Mouse (Mus musculus) Patski (cell line): ENCODE data around the gene Grin2b. TPM values are rescaled to one million over a fixed set of nuclear protein-coding genes. Genes with fewer than 3 reads are reported as not detected.

ENCODE experiments used
- ATAC-seq: fragments of 100-300 bp; one replicate; pipeline ENCODE4 v1.8.0; 2021
- CTCF ChIA-PET: fragments of 350-600 bp; sonication (Branson Sonifier 250); formaldehyde crosslinking; loops from one replicate; lab custom pipeline; 2022; ENCODE audit warnings: inconsistent platforms; lab: Charles Lee
- POLR2A ChIA-PET: fragments of 350-600 bp; sonication (Branson Sonifier 250); formaldehyde crosslinking; loops from one replicate; lab custom pipeline; 2022; ENCODE audit warnings: antibody characterized with exemption, inconsistent platforms; lab: Charles Lee
- DNase-seq: peaks from one replicate; pipeline ENCODE4 v3.0.0-alpha.2; 2011; ENCODE audit warnings: low read depth, low spot score
- H3K27me3 ChIP-seq: fragments of 371-371 bp; one replicate; pipeline ENCODE4 v1.5.1; 2021
- CTCF ChIP-seq: fragments of 100-300 bp; IDR thresholded peaks from one replicate; pipeline ENCODE4 v1.5.1; 2021
- in situ Hi-C: fragments of 300-500 bp; cut with MboI; formaldehyde crosslinking; loops from 3 replicates; pipeline ENCODE4 v1.11.1; 2018; ENCODE audit warnings: low pct_unique_long_range_greater_than_20kb, mixed read lengths
- polyA plus RNA-seq: library from polyadenylated mRNA; unstranded; gene quantifications from one replicate; pipeline ENCODE4 v1.2.3, GENCODE M21; 2021

The Grin2b gene
- polyA plus RNA-seq, 1 experiment from 2014 or later: not detected

DNA sequence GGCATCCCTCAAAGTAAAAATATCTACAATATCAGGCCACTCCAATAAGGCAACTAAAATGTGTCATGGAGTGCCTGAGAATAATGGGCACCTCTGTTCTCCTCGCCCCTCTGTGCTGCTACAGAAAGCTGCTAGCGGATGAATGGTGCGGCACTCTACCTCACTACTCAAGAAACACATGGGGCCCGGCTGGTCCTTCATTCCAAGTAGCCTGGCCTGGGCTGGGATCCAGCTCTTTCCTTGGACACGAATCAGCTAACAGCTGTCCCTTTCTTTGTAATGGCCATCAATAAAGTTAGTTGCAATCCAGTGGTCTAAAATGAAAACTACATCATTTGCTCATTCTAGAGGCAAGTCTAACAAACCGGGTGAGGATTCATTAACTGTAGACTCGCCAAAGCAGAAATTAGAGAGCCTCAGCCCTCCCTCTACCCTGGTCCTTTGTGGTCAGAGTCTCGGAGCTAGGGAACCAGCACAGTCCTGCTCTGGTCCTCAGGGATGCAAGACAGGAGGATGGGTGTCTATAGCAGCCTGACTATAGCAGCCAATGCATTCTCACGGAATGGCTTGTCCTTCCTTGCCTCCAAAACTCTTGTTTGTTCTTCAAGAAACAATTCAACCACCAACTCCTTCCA, 7.8 kb downstream of the Grin2b start:
- in situ Hi-C loops: no loop called here
- no peak for DNase-seq
- peaks cover 3% of the 10 kb centered on the region for H3K27me3 ChIP-seq
- ATAC-seq: no peak
- ChIA-PET POLR2A (no interaction called here), CTCF (interaction anchor here (1.0 to 1.6 kb wide), 3 partner anchors 16 to 35 kb away, joined by 3 read pairs; no protein-coding TSS in a partner anchor)
- no peak for TF ChIP-seq CTCF

DNA sequence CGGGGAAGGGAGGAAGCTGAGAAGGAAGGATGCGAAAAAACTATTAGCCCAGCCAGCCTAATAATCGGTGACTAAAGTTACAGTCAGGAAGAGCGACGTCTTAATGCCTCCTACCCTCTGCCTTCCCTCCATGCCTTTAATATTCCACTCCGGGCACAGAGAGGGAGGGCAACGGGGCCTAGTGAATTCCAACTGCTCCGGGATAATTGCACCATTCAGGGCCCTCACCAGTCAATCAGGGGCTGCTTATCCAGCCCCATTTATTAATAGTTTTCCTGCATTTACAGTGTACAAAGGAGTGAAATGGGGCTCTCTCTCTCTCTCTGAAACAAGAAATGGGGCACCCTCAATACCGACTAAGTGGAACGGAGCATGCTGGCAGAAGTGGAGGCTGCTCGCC, 11.2 kb downstream of the Grin2b start:
- CTCF ChIA-PET: no interaction called here
- TF ChIP-seq CTCF: no peak
- DNase-seq (no peak), ATAC-seq (no peak)
- in situ Hi-C loops: no loop called here
- no peaks in the 10 kb centered on the region for H3K27me3 ChIP-seq
- POLR2A ChIA-PET: no interaction called here

DNA sequence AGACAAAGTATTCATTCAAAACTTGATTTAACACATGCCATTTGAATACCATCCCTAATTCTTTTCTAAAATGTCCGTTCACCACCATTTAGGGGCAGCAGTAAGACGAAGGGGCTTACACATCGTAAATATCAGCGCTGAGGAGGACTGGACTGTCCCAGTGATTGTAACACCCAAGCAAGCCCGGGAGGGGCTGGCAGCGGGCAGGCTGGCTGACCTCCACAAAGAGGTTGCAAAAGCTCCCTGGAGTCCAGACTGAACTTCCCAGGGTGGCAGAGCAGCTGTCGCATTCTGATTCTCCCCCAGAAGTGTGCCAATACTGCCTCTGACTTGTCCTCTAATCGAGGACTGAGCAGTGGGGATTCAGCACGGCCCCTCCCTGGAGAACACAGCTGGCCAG, 19.9 kb downstream of the Grin2b start:
- DNase-seq: no peak
- POLR2A ChIA-PET: no interaction called here
- no peak for ATAC-seq
- TF ChIP-seq CTCF: no peak
- no peaks in the 10 kb centered on the region for H3K27me3 ChIP-seq
- in situ Hi-C loops: no loop called here
- CTCF ChIA-PET: no interaction called here

DNA sequence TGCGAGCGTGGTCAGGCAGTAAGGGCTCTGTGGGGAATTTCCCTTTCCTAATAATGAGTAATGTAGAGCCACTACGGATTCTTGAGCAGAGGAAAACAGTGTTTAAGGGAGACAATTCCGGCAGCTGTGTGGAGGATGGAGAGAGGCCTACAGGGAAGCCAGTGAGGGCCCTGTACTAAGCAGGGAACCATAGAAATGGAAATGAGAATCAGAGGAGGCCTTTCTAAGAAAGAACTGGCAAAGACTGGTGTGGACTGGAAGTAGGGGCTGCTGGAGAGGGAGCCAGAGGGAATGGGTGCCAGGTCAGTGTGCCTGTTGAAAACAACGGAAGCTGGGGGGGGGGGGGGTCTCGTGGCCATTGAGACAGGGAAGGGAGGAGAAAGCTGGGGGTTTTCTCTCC, 23.2 kb downstream of the Grin2b start:
- no peak for DNase-seq
- no peaks in the 10 kb centered on the region for H3K27me3 ChIP-seq
- CTCF ChIA-PET: interaction anchor here (1.0 kb wide), 1 partner anchor 16 kb away, joined by 3 read pairs; no protein-coding TSS in a partner anchor
- TF ChIP-seq CTCF: no peak
- ATAC-seq: no peak
- in situ Hi-C loops: no loop called here
- POLR2A ChIA-PET: no interaction called here

DNA sequence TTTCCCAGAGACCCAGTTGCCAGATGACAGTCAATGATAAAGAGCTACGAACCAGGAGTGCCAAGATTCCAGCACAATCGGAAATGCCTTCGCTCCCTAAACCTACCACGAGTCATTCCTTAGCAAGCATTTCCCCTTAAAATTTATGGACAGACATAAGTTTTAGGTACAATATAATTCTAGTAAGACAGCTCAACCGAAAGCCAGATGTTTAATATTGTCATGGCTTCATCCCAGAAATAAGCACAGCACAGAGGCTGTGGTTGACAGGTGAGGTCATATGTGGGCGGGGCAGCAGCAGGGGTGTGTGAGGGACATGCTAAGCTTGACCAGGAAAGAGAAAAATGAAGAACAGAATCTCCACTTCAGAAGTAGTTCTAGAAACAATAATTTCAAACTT, 33.3 kb downstream of the Grin2b start:
- TF ChIP-seq CTCF: no peak
- no peaks in the 10 kb centered on the region for H3K27me3 ChIP-seq
- ATAC-seq (no peak), DNase-seq (no peak)
- ChIA-PET POLR2A (no interaction called here), CTCF (no interaction called here)
- in situ Hi-C loops: loop anchor here (25.0 kb wide), 2 partner anchors 903 to 978 kb away; no protein-coding TSS in a partner anchor

DNA sequence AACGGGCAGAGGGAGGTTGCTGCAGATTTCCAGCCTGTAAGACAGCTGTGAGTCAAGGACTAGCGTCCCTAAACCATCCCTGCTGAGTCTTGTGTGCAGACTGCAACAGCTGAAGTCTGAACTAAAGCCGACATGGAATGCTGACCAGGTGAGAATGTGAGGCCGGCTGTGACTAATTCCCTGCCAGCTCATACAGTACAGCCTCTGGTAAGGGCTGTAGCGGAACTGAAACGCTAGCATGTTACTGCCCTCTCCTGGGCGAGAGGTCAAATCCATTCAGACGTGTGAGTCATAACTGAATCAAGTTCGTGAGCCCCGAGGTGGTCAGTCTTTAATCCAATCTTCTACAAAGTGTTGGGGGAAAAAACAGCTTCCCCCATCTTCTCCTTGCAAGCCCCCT, 42.9 kb downstream of the Grin2b start:
- ATAC-seq (peak; percentile 98), DNase-seq (peak; percentile 75)
- CTCF ChIA-PET: interaction anchor here (0.8 to 1.5 kb wide), 6 partner anchors 35 to 257 kb away, joined by 3 to 6 read pairs (median 3); no protein-coding TSS in a partner anchor
- POLR2A ChIA-PET: interaction anchor here (0.6 kb wide), 1 partner anchor 31 kb away, joined by 3 read pairs; no protein-coding TSS in a partner anchor
- TF ChIP-seq CTCF: peak; percentile 66
- in situ Hi-C loops: loop anchor here (25.0 kb wide), 2 partner anchors 893 to 968 kb away; no protein-coding TSS in a partner anchor
- H3K27me3 ChIP-seq: no peaks in the 10 kb centered on the region

DNA sequence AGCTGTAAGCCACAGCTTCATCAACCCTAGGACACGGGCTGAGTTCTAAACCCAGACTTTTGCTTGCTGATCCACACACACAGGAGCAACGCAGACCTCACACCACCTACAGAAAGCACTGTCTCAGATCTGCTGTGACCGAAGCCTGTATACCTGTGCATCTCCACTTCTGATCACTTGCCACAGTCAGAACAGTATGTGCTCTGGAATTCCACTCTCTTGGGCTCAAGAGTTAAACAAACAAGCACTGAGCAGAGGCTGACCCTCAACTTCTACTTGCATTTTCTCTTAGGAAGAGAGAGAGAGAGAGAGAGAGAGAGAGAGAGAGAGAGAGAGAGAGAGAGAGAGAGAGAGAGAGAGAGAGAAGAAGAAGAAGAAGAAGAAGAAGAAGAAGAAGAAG, 50.7 kb downstream of the Grin2b start:
- in situ Hi-C loops: no loop called here
- no peak for ATAC-seq
- H3K27me3 ChIP-seq: no peaks in the 10 kb centered on the region
- POLR2A ChIA-PET: no interaction called here
- no peak for TF ChIP-seq CTCF
- CTCF ChIA-PET: no interaction called here
- no peak for DNase-seq

DNA sequence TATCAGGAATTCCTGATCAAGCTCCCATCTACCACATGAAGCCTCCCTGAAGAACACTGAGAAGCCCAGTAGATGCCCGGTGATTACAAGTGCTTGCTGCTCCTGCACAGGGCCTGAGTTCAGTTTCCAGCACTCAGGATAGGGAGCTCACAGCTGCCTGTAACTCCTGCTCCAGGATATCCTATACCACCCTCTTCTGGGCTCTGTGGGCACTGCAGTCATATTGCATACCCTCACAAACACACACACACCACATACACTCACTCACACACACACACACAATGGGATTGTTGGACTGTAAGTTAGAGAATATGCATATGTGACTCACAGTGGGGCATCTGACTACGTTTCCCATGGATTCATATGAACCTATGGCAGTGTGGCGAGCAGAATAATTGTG, 55.9 kb downstream of the Grin2b start:
- ChIA-PET POLR2A (no interaction called here), CTCF (no interaction called here)
- H3K27me3 ChIP-seq: no peaks in the 10 kb centered on the region
- ATAC-seq (no peak), DNase-seq (no peak)
- in situ Hi-C loops: no loop called here
- peak; percentile 44 for TF ChIP-seq CTCF

DNA sequence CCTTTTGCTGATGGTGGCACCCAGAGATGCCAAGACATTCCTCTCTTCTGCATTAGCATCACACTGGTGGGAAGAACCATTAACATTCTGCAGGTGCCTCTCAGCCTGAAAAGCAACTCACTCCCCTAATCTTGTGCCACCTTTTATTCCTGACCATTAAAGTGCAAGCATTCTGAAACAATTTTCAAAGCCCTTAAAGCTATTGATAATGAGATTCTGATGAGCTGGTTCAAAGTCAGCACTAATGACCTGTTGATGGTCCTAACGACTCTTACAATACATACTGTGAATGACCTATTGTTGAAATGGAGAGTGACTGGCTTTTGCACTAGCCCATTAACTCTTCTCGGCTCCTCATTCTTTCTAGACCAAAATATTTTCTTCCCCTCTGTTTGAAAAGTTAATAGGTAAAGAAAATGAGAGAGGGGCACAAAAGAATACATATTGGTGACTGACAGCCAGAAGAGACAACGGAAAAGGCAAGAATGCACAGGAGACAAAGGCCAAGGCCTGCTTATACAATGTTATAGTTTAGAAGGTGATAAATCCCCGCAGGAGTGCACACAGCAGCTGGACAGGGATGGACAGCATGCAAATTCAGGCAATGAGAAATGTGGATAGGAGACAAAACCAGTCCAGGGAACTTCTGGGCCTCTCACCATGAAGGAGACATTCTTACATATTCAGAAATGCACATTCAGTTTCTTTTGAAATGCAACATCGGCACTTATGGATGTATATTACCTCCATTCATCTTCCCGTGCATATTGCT, 59.5 kb downstream of the Grin2b start:
- TF ChIP-seq CTCF: no peak
- POLR2A ChIA-PET: no interaction called here
- no peak for ATAC-seq
- H3K27me3 ChIP-seq: no peaks in the 10 kb centered on the region
- no peak for DNase-seq
- in situ Hi-C loops: no loop called here
- CTCF ChIA-PET: no interaction called here

DNA sequence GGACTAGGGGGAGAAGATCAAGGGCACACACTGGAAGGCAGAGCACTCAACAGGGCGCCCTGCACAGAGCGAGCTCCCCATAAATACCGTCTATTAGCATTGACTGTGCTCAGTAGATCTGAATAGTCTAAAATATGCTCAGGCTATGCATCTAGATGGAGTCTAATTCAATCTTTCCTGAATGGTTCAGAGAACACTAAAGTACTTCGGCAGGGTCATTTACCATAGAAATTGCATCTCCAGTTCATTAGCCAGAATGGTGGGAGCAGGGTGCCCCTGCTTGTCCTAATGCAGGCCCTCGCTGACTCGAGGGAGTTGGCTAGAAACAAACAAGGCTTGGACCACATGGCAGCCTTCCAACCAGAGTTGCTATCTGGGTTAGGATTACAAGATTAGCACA, 64.1 kb downstream of the Grin2b start:
- in situ Hi-C loops: no loop called here
- TF ChIP-seq CTCF: no peak
- POLR2A ChIA-PET: no interaction called here
- H3K27me3 ChIP-seq: peaks cover 5% of the 10 kb centered on the region
- CTCF ChIA-PET: no interaction called here
- ATAC-seq: no peak
- no peak for DNase-seq

DNA sequence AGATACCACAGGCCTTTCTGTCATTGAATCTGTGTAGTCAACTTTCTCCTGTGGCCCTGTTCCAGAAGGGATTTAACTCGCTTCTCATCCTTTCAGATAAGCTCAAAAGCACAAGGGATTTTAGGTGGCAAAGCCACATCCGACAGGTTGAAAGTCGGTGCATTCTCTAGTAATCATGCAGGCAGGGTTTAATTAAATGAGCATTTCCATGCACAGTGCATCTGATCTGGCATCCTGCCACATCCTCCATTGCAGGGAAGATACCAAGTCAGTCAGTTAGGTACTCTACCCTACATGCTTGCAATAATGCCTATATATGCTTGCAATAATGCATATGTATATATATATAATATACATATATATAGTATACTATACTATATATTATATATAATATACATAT, 64.8 kb downstream of the Grin2b start:
- ChIA-PET CTCF (no interaction called here), POLR2A (no interaction called here)
- ATAC-seq (no peak), DNase-seq (no peak)
- peaks cover 5% of the 10 kb centered on the region for H3K27me3 ChIP-seq
- in situ Hi-C loops: no loop called here
- no peak for TF ChIP-seq CTCF
